Mouse (Mus musculus): ENCODE measurements around the gene Isoc2a. TPM values are rescaled to one million over a fixed set of nuclear protein-coding genes. Genes with fewer than 3 reads are reported as not detected.
A peak's percentile ranks its signal among the peaks of the same experiment; 100 is the strongest.
"Not testable (repeated sequence)": the region's sequence is repeated elsewhere in the genome, so short reads cannot be mapped to it uniquely, and the experiment has no call there.

The Isoc2a gene
- polyA plus RNA-seq, 1 experiment: not detected

DNA sequence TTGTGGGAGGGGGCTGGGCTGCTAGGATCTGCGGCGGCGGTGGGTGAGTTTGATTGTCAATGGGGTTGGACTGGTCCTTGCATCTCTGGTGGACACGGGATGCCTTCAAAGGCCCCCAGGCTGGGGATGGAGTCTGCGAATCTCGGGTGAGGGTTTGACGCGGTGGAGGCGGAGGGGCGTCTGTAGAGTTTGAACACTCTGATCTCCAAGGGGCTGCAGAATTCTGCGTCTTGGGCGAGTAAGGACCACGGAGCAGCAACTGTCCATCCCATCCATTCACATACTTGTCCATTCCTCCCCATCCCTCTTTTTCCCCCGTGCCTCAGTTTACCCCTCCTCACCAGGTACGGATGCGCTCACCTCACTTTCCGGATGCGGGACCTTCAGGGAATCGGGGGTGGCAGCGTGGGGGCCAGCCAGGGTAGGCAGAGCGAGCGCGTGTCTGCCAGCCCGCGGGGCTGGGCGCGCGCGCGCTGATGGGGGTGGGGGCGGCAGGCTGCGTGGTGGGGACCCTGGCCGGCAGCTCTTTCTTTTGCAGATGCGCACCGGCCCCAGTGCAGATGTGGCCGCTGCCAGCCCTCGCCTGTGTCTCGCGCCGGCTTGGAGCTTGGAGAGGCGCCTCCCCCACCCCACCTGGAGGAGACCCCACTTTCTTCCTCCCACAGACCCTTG is 32.6 kb upstream of the Isoc2a start, which contains the start of gene Shisa7:
Gene Shisa7, minus strand, starts transcription at position 452 of the 672 bp plus-strand sequence.
- TF ChIP-seq CTCF (IDR thresholded peaks at IDR 0.05; ENCODE audit: insufficient read depth, low read depth, low read length) (no peak), POLR2A (IDR thresholded peaks at IDR 0.05; ENCODE audit: insufficient read depth, low read depth, low read length) (no peak; the same call in 1 of the 2 replicates)
- Histone ChIP-seq H3K4me1 (ENCODE audit: control insufficient read depth, insufficient read depth, low read length) (peaks cover 12% of the 10 kb centered on the region), H3K27ac (ENCODE audit: insufficient read depth, low read depth, low read length) (peak within 1 kb of the TSS; percentile 81), H3K4me3 (ENCODE audit: insufficient read depth, low read depth, low read length) (peak within 1 kb of the TSS; percentile 76)
- WGBS: 1% methylated on average over 40 of the region's 41 CpGs

DNA sequence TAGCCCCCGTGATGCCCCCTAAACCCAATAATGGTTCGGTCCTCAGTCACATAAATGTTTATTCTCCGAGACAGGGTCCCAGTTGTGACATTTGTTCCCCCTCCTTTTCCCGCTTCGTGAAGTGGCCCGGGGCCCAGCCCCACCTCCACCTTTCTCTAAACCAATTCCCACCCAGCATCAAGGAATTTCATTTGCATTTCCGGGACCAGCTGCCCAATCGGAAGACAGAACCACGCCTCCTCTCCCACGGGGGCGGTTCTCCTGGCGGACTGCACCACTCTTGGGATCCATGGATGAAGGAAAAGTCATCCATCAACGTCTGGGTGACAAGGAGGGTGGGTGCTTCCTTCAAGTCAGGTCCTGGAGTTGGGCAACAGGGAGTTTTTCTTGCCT is 32.0 kb upstream of the Isoc2a start:
- TF ChIP-seq CTCF (IDR thresholded peaks at IDR 0.05; ENCODE audit: insufficient read depth, low read depth, low read length) (no peak), POLR2A (IDR thresholded peaks at IDR 0.05; ENCODE audit: insufficient read depth, low read depth, low read length) (no peak)
- H3K4me1 ChIP-seq (ENCODE audit: control insufficient read depth, insufficient read depth, low read length): peaks cover 12% of the 10 kb centered on the region
- H3K27ac ChIP-seq (ENCODE audit: insufficient read depth, low read depth, low read length): peak overlapping the region; percentile 28; the same call in 1 of the 2 replicates
- 2% methylated on average over 13 of the region's 13 CpGs for WGBS
- H3K4me3 ChIP-seq (ENCODE audit: insufficient read depth, low read depth, low read length): peak overlapping the region; percentile 76

DNA sequence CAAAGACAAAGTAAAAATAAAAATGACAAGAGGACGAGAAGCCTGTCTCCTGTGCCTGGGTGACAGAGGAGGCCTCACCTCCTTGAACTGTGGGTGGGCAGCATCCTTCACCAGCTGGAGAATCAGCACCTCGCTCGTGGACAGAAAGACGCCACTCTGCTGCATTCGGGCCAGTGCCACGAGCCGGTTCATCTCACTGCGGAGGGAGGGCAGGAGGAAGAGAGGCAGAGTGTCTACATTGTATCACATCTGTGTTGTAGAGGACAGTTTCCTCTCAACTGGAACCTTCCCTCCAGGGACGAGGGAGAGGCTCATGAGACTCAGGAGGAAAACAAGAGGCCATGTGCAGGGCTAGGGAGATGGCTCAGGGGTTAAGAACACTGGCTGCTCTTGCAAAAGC is 27.6 kb upstream of the Isoc2a start:
- no peaks in the 10 kb centered on the region for H3K4me1 ChIP-seq (ENCODE audit: control insufficient read depth, insufficient read depth, low read length)
- TF ChIP-seq CTCF (IDR thresholded peaks at IDR 0.05; ENCODE audit: insufficient read depth, low read depth, low read length) (no peak), POLR2A (IDR thresholded peaks at IDR 0.05; ENCODE audit: insufficient read depth, low read depth, low read length) (no peak)
- WGBS: 59% methylated on average over 9 of the region's 9 CpGs
- H3K27ac ChIP-seq (ENCODE audit: insufficient read depth, low read depth, low read length): no peak overlapping the region
- H3K4me3 ChIP-seq (ENCODE audit: insufficient read depth, low read depth, low read length): no peak overlapping the region

DNA sequence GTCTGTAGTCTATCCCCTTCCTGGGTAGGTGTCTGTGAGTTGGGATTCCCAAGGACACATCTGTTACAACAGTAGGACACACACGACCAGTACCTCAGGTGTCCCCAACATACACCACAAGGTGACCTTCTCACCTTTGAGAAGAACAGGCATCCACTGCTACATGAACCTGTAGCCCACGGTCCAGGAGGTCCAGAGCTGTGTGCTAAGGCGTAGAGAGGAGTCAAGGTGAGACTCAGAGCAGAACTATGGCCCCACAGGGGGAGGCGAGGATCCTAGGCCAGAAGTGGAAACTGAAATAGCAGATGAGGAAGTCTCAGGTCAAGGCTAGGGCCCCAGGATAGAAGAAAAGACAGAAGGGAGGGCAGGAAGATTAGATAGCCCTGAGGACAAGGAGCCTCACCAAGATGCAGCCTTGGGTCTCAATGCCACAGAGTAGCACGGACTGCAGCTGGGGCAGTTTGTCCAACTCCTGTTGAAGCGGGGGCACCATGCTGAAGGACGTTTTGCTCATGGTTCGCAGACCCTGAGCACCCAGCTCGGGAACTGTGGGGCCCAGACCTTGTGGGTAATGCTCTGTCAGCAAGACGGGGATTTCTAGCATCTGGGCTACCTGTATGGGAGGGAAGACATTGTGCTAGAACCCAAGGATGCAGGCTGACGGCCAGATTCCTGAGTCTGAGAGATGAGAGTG is 26.2 kb upstream of the Isoc2a start:
- TF ChIP-seq POLR2A (IDR thresholded peaks at IDR 0.05; ENCODE audit: insufficient read depth, low read depth, low read length) (no peak), CTCF (IDR thresholded peaks at IDR 0.05; ENCODE audit: insufficient read depth, low read depth, low read length) (no peak)
- Histone ChIP-seq H3K4me3 (ENCODE audit: insufficient read depth, low read depth, low read length) (no peak overlapping the region), H3K27ac (ENCODE audit: insufficient read depth, low read depth, low read length) (no peak overlapping the region), H3K4me1 (ENCODE audit: control insufficient read depth, insufficient read depth, low read length) (no peaks in the 10 kb centered on the region)
- WGBS: 86% methylated on average over 11 of the region's 11 CpGs

DNA sequence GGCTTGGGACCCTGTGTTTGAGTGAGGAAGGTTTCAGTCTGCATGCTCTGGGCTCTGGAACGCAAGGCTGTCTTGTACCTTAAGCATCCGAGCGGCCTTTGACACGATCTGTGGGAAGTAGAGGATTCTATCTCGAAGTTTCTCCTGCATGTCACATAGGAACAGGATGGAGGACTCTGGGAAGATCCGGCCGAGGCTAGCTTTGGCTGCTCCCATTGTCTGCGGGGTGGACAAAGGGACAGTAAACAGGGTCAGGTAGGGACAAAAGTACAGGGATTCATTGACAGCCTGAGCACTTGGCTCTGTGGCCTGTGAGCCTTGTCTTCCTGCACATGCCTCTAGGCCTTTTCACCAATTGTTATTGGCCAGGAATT is 25.7 kb upstream of the Isoc2a start:
- no peak overlapping the region for H3K4me3 ChIP-seq (ENCODE audit: insufficient read depth, low read depth, low read length)
- no peaks in the 10 kb centered on the region for H3K4me1 ChIP-seq (ENCODE audit: control insufficient read depth, insufficient read depth, low read length)
- TF ChIP-seq CTCF (IDR thresholded peaks at IDR 0.05; ENCODE audit: insufficient read depth, low read depth, low read length): no peak
- TF ChIP-seq POLR2A (IDR thresholded peaks at IDR 0.05; ENCODE audit: insufficient read depth, low read depth, low read length): no peak
- WGBS: 82% methylated on average over 8 of the region's 8 CpGs
- no peak overlapping the region for H3K27ac ChIP-seq (ENCODE audit: insufficient read depth, low read depth, low read length)

DNA sequence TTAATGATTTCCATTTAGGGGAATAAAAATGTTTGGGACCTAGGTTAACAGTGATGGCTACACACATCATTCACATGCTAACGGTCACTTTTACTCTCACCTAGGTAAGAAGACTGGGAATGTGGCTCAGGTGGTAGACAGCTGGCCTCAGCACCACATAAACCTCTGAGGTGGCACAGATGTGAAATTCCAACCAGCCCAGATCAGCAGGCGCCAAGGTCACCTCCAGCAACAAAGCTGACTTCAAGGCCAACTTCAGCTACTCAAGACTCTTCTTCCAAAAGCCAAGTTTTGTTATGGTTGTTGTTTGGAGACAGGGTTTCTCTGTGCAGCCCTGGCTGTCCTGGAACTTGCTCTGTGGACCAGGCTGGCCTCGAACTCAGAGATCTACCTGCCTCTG is 23.3 kb upstream of the Isoc2a start:
- no peak for TF ChIP-seq POLR2A (IDR thresholded peaks at IDR 0.05; ENCODE audit: insufficient read depth, low read depth, low read length)
- no peak for TF ChIP-seq CTCF (IDR thresholded peaks at IDR 0.05; ENCODE audit: insufficient read depth, low read depth, low read length)
- Histone ChIP-seq H3K4me1 (ENCODE audit: control insufficient read depth, insufficient read depth, low read length) (no peaks in the 10 kb centered on the region), H3K4me3 (ENCODE audit: insufficient read depth, low read depth, low read length) (no peak overlapping the region), H3K27ac (ENCODE audit: insufficient read depth, low read depth, low read length) (no peak overlapping the region)
- 90% methylated on average over 3 of the region's 3 CpGs for WGBS

DNA sequence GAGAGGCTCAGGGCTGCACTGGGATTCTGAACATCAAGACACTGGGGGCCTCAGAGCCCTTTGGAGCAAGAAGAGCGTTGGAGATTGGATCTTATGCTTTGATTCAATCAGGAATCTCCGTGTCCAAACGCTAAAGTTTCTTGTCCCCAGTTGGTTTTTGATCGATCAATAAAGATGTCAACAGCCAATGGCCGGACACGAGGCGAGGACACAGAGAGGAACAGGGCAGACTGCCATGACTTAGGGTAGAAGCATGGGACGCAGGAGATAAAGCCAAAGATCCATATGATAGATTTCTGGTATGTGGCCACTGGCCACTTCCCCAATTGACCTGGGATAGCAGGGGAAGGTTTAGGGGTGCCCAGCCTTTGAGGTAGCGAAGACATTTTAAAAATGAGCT is 20.4 kb upstream of the Isoc2a start:
- Histone ChIP-seq H3K4me3 (ENCODE audit: insufficient read depth, low read depth, low read length) (no peak overlapping the region), H3K4me1 (ENCODE audit: control insufficient read depth, insufficient read depth, low read length) (no peaks in the 10 kb centered on the region), H3K27ac (ENCODE audit: insufficient read depth, low read depth, low read length) (no peak overlapping the region)
- TF ChIP-seq POLR2A (IDR thresholded peaks at IDR 0.05; ENCODE audit: insufficient read depth, low read depth, low read length) (no peak), CTCF (IDR thresholded peaks at IDR 0.05; ENCODE audit: insufficient read depth, low read depth, low read length) (no peak)
- WGBS: 94% methylated on average over 9 of the region's 9 CpGs

DNA sequence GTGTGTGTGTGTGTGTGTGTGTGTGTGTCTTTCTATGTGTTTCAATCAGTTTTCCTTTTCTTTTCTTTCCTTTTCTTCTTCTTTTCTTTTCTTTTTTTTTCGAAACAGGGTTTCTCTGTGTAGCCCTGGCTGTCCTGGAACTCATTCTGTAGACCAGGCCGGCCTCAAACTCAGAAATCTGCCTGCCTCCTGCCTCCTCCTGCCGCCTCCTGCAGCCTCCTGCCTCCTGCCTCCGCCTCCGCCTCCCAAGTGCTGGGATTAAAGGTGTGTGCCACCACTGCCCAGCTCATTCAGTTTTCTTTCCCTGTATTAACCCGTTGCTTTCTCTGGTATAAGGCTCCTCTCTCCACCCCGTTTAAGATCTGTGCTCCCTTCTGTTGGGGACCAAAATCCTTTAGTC is 19.6 kb upstream of the Isoc2a start:
- no peak overlapping the region for H3K27ac ChIP-seq (ENCODE audit: insufficient read depth, low read depth, low read length)
- no peaks in the 10 kb centered on the region for H3K4me1 ChIP-seq (ENCODE audit: control insufficient read depth, insufficient read depth, low read length)
- TF ChIP-seq POLR2A (IDR thresholded peaks at IDR 0.05; ENCODE audit: insufficient read depth, low read depth, low read length): no peak
- no peak for TF ChIP-seq CTCF (IDR thresholded peaks at IDR 0.05; ENCODE audit: insufficient read depth, low read depth, low read length)
- 66% methylated on average over 7 of the region's 7 CpGs for WGBS
- H3K4me3 ChIP-seq (ENCODE audit: insufficient read depth, low read depth, low read length): no peak overlapping the region

DNA sequence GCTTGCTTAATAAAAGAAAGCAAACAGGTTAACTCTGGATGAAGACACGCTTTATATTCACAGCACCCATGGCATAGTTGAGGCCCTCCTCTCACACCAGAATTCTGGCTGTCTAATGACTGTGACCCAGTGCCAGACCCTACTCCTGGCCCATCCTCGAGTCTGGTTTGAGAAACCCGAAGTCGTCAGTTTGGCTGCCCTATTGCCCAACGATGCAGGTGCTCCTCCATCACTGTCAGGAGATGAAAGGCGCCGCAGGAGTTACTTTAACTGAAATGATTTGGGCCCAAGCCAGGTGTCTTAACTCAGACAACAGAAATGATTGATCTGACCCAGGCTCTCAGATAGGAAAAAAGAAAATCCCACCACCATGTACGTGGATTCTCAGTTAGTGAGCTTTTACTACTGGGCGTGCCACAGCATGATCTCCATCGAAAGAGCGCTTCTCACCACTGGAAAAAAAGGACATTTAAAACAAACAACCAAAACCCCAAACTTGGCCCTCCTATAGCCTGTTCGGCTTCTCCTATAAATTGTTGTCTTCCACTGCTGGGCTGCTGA is 17.5 kb upstream of the Isoc2a start:
- 80% methylated on average over 12 of the region's 12 CpGs for WGBS
- H3K4me3 ChIP-seq (ENCODE audit: insufficient read depth, low read depth, low read length): no peak overlapping the region
- no peak overlapping the region for H3K27ac ChIP-seq (ENCODE audit: insufficient read depth, low read depth, low read length)
- no peaks in the 10 kb centered on the region for H3K4me1 ChIP-seq (ENCODE audit: control insufficient read depth, insufficient read depth, low read length)
- TF ChIP-seq POLR2A (IDR thresholded peaks at IDR 0.05; ENCODE audit: insufficient read depth, low read depth, low read length) (no peak), CTCF (IDR thresholded peaks at IDR 0.05; ENCODE audit: insufficient read depth, low read depth, low read length) (no peak)

DNA sequence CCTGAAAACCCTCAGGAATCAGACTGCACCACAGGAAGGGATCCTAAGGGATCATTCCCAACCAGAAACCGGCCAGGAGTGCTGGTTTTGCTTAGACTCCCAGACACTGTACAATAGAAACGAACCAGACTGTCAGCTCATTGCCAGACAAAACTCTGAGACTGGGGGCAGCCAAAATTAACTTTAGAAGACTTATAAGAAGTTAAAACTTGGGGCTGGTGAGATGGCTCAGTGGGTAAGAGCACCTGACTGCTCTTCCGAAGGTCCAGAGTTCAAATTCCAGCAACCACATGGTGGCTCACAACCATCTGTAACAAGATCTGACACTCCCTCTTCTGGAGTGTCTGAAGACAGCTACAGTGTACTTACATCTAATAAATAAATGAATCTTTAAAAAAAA is 16.0 kb upstream of the Isoc2a start:
- not testable (repeated sequence) for H3K4me3 ChIP-seq (ENCODE audit: insufficient read depth, low read depth, low read length); H3K4me1 ChIP-seq (ENCODE audit: control insufficient read depth, insufficient read depth, low read length); H3K27ac ChIP-seq (ENCODE audit: insufficient read depth, low read depth, low read length)
- 78% methylated on average over 3 of the region's 3 CpGs for WGBS

Data from olfactory bulb, adult 2 months (tissue).